Mouse (Mus musculus): ENCODE data around the gene Zfp503. TPM values are rescaled to one million over a fixed set of nuclear protein-coding genes. Genes with fewer than 3 reads are reported as not detected.

The Zfp503 gene
- polyA plus RNA-seq (2012; rRNA removed), result 56.9 and 85.8 TPM in 2 replicates

GRCm38 (mm10) chr14:21989291-21989913, at the start of gene Zfp503:
Gene Zfp503 (minus strand): TSS chr14:21989601.
- DNase-seq, result peak; percentile 93
- Histone ChIP-seq H3K4me1 (ENCODE audit: control insufficient read depth, insufficient read depth, low read length) (peaks cover 3% of the 10 kb centered on the region; the same call in 1 of the 2 replicates), H3K27me3 (replicated peaks; ENCODE audit: control insufficient read depth, insufficient read depth, low read length) (no peaks in the 10 kb centered on the region), H3K36me3 (ENCODE audit: control insufficient read depth, insufficient read depth, low read length) (peaks cover 16% of the 10 kb centered on the region), H3K27ac (ENCODE audit: insufficient read depth, low read depth, low read length) (peak within 1 kb of the TSS; percentile 99), H3K4me3 (ENCODE audit: insufficient read depth, low read depth, low read length) (peak within 1 kb of the TSS; percentile 73)
- TF ChIP-seq POLR2A (IDR thresholded peaks at IDR 0.05; ENCODE audit: low read depth, low read length) (peak; percentile 74), CTCF (conservative IDR thresholded peaks at IDR 0.05; ENCODE audit: insufficient read depth, insufficient read length, low read depth, low read length) (no peak; the same call in 1 of the 2 replicates)
- WGBS, result under 1% methylated on average over 37 of the region's 37 CpGs

GRCm38 (mm10) chr14:22037498-22038131, 48.2 kb upstream of the Zfp503 start:
- WGBS, result 79% methylated on average over 16 of the region's 16 CpGs
- TF ChIP-seq POLR2A (IDR thresholded peaks at IDR 0.05; ENCODE audit: low read depth, low read length), result no peak
- TF ChIP-seq CTCF (conservative IDR thresholded peaks at IDR 0.05; ENCODE audit: insufficient read depth, insufficient read length, low read depth, low read length), result no peak
- DNase-seq, result no peak
- no peaks in the 10 kb centered on the region for H3K36me3 ChIP-seq (ENCODE audit: control insufficient read depth, insufficient read depth, low read length)
- H3K4me3 ChIP-seq (ENCODE audit: insufficient read depth, low read depth, low read length), result no peak overlapping the region
- no peak overlapping the region for H3K27ac ChIP-seq (ENCODE audit: insufficient read depth, low read depth, low read length)
- no peaks in the 10 kb centered on the region for H3K27me3 ChIP-seq (replicated peaks; ENCODE audit: control insufficient read depth, insufficient read depth, low read length)
- 0 out of 2 replicates have a peak, but pooled peaks cover 3% of the 10 kb centered on the region for H3K4me1 ChIP-seq (ENCODE audit: control insufficient read depth, insufficient read depth, low read length)

GRCm38 (mm10) chr14:22036802-22037497, 47.5 kb upstream of the Zfp503 start:
- Histone ChIP-seq H3K27me3 (replicated peaks; ENCODE audit: control insufficient read depth, insufficient read depth, low read length) (no peaks in the 10 kb centered on the region), H3K4me1 (ENCODE audit: control insufficient read depth, insufficient read depth, low read length) (0 out of 2 replicates have a peak, but pooled peaks cover 3% of the 10 kb centered on the region), H3K36me3 (ENCODE audit: control insufficient read depth, insufficient read depth, low read length) (no peaks in the 10 kb centered on the region), H3K27ac (ENCODE audit: insufficient read depth, low read depth, low read length) (no peak overlapping the region), H3K4me3 (ENCODE audit: insufficient read depth, low read depth, low read length) (no peak overlapping the region)
- TF ChIP-seq POLR2A (IDR thresholded peaks at IDR 0.05; ENCODE audit: low read depth, low read length) (no peak), CTCF (conservative IDR thresholded peaks at IDR 0.05; ENCODE audit: insufficient read depth, insufficient read length, low read depth, low read length) (no peak)
- DNase-seq, result no peak
- 87% methylated on average over 12 of the region's 12 CpGs for WGBS

GRCm38 (mm10) chr14:22036338-22036737, 46.9 kb upstream of the Zfp503 start:
- Histone ChIP-seq H3K27me3 (replicated peaks; ENCODE audit: control insufficient read depth, insufficient read depth, low read length) (no peaks in the 10 kb centered on the region), H3K4me1 (ENCODE audit: control insufficient read depth, insufficient read depth, low read length) (0 out of 2 replicates have a peak, but pooled peaks cover 3% of the 10 kb centered on the region), H3K27ac (ENCODE audit: insufficient read depth, low read depth, low read length) (no peak overlapping the region), H3K4me3 (ENCODE audit: insufficient read depth, low read depth, low read length) (no peak overlapping the region), H3K36me3 (ENCODE audit: control insufficient read depth, insufficient read depth, low read length) (no peaks in the 10 kb centered on the region)
- DNase-seq, result no peak
- 77% methylated on average over 6 of the region's 6 CpGs for WGBS
- TF ChIP-seq CTCF (conservative IDR thresholded peaks at IDR 0.05; ENCODE audit: insufficient read depth, insufficient read length, low read depth, low read length), result no peak
- TF ChIP-seq POLR2A (IDR thresholded peaks at IDR 0.05; ENCODE audit: low read depth, low read length), result no peak

GRCm38 (mm10) chr14:22035900-22036299, 46.5 kb upstream of the Zfp503 start:
- 0 out of 2 replicates have a peak, but pooled peaks cover 3% of the 10 kb centered on the region for H3K4me1 ChIP-seq (ENCODE audit: control insufficient read depth, insufficient read depth, low read length)

GRCm38 (mm10) chr14:22023533-22023932, 34.1 kb upstream of the Zfp503 start:
- no peaks in the 10 kb centered on the region for H3K27me3 ChIP-seq (replicated peaks; ENCODE audit: control insufficient read depth, insufficient read depth, low read length)
- DNase-seq, result no peak
- no peak overlapping the region for H3K27ac ChIP-seq (ENCODE audit: insufficient read depth, low read depth, low read length)
- 89% methylated on average over 4 of the region's 4 CpGs for WGBS
- no peaks in the 10 kb centered on the region; the same call in 1 of the 2 replicates for H3K4me1 ChIP-seq (ENCODE audit: control insufficient read depth, insufficient read depth, low read length)
- no peaks in the 10 kb centered on the region for H3K36me3 ChIP-seq (ENCODE audit: control insufficient read depth, insufficient read depth, low read length)
- H3K4me3 ChIP-seq (ENCODE audit: insufficient read depth, low read depth, low read length), result no peak overlapping the region
- TF ChIP-seq POLR2A (IDR thresholded peaks at IDR 0.05; ENCODE audit: low read depth, low read length) (no peak), CTCF (conservative IDR thresholded peaks at IDR 0.05; ENCODE audit: insufficient read depth, insufficient read length, low read depth, low read length) (no peak)

More at GRCm38 (mm10) chr14:22035900-22036299, 46.5 kb upstream of the Zfp503 start:
- no peak overlapping the region for H3K27ac ChIP-seq (ENCODE audit: insufficient read depth, low read depth, low read length)
- no peak overlapping the region for H3K4me3 ChIP-seq (ENCODE audit: insufficient read depth, low read depth, low read length)
- WGBS, result 58% methylated on average over 3 of the region's 3 CpGs
- no peaks in the 10 kb centered on the region for H3K27me3 ChIP-seq (replicated peaks; ENCODE audit: control insufficient read depth, insufficient read depth, low read length)
- H3K36me3 ChIP-seq (ENCODE audit: control insufficient read depth, insufficient read depth, low read length), result no peaks in the 10 kb centered on the region
- TF ChIP-seq POLR2A (IDR thresholded peaks at IDR 0.05; ENCODE audit: low read depth, low read length), result no peak
- TF ChIP-seq CTCF (conservative IDR thresholded peaks at IDR 0.05; ENCODE audit: insufficient read depth, insufficient read length, low read depth, low read length), result no peak
- peak; percentile 31 for DNase-seq
